Mouse (Mus musculus) telencephalon, adult 2 months (tissue): Measurements from ENCODE around the gene Arhgap25.

Experiments used
- DNase-seq: peaks from one replicate; pipeline ENCODE4 v3.0.0-alpha.2; 2011; ENCODE audit warnings: low read depth, low spot score

Gene Arhgap25

GRCm38 (mm10) chr6:87449534-87449933, 83.5 kb downstream of the Arhgap25 start:
- DNase-seq = no peak

GRCm38 (mm10) chr6:87447217-87447616, 85.8 kb downstream of the Arhgap25 start:
- DNase-seq = no peak

GRCm38 (mm10) chr6:87445222-87445621, 87.8 kb downstream of the Arhgap25 start:
- no peak for DNase-seq

- no peak for DNase-seq
These were observed 89.8 kb downstream of the Arhgap25 start for GRCm38 (mm10) chr6:87443253-87443652.

- DNase-seq = no peak
These were observed 96.3 kb downstream of the Arhgap25 start for GRCm38 (mm10) chr6:87436745-87437144.

GRCm38 (mm10) chr6:87435791-87436190, 97.3 kb downstream of the Arhgap25 start:
- DNase-seq = no peak

GRCm38 (mm10) chr6:87428487-87429044, 104.5 kb downstream of the Arhgap25 start, which contains the start of gene Bmp10:
TSS of gene Bmp10 (plus strand) at chr6:87428994.
- DNase-seq = no peak

- no peak for DNase-seq
These were observed 105.4 kb downstream of the Arhgap25 start for GRCm38 (mm10) chr6:87427616-87428015.

GRCm38 (mm10) chr6:87426954-87427353, 106.1 kb downstream of the Arhgap25 start:
- DNase-seq = no peak

- DNase-seq = no peak
These were observed 108.8 kb downstream of the Arhgap25 start for GRCm38 (mm10) chr6:87424037-87424816.

- no peak for DNase-seq
These were observed 110.8 kb downstream of the Arhgap25 start for GRCm38 (mm10) chr6:87422304-87422703.

GRCm38 (mm10) chr6:87412011-87412410, 121.0 kb downstream of the Arhgap25 start:
- DNase-seq = no peak
